Mouse (Mus musculus) limb, embryonic 12.5 days (tissue): ENCODE results near the gene Neurod6. TPM values are rescaled to one million over a fixed set of nuclear protein-coding genes. Genes with fewer than 3 reads are reported as not detected.
"Not testable (repeated sequence)": the region's sequence is repeated elsewhere in the genome, so short reads cannot be mapped to it uniquely, and the experiment has no call there.

Experiments
- ATAC-seq: fragments of 200-750 bp; cut with Nextera tagmentation; 2 replicates; pipeline ENCODE4 v1.8.0; 2017; ENCODE audit warnings: low read depth, moderate TSS enrichment; ENCODE audit not compliant: insufficient number of reproducible peaks, insufficient read depth, low FRiP score, low TSS enrichment
- H3K27ac ChIP-seq: fragments of 300-500 bp; sonication (generic); 2 replicates; pipeline ENCODE4 v1.5.1; 2016; ENCODE audit warnings: mild to moderate bottlenecking, moderate library complexity
- H3K27me3 ChIP-seq: fragments of 300-500 bp; sonication (generic); 2 replicates; pipeline ENCODE4 v1.6.1; 2016; ENCODE audit warnings: mild to moderate bottlenecking, moderate library complexity
- H3K36me3 ChIP-seq: fragments of 300-500 bp; sonication (generic); 2 replicates; pipeline ENCODE4 v1.6.1; 2016; ENCODE audit warnings: mild to moderate bottlenecking, moderate library complexity
- H3K4me1 ChIP-seq: fragments of 300-500 bp; sonication (generic); replicated peaks from 2 replicates; pipeline ENCODE4 v1.6.1; 2016
- H3K4me2 ChIP-seq: fragments of 300-500 bp; sonication (generic); 2 replicates; pipeline ENCODE4 v1.6.1; 2016; ENCODE audit warnings: mild to moderate bottlenecking, moderate library complexity
- H3K4me3 ChIP-seq: fragments of 300-500 bp; sonication (generic); replicated peaks from 2 replicates; pipeline ENCODE4 v1.5.1; 2016; ENCODE audit warnings: mild to moderate bottlenecking
- H3K9ac ChIP-seq: fragments of 300-500 bp; sonication (generic); replicated peaks from 2 replicates; pipeline ENCODE4 v1.6.1; 2016; ENCODE audit warnings: mild to moderate bottlenecking, moderate library complexity
- H3K9me3 ChIP-seq: fragments of 300-500 bp; sonication (generic); 2 replicates; pipeline ENCODE4 v1.6.1; 2016; ENCODE audit warnings: mild to moderate bottlenecking, moderate library complexity
- WGBS: fragments of 180-500 bp; shearing (Covaris S2); methylation state at CpG from one replicate; pipeline ENCODE4 v1.1.7; 2016; 5-methylcytosine and 5-hydroxymethylcytosine counted together
- polyA plus RNA-seq: library from polyadenylated mRNA; unstranded; fragments of >200 nt; fragmentation: Nextera tagmentation; extraction: Ambion mirVana; gene quantifications from 2 replicates; pipeline ENCODE4 v1.2.1, GENCODE M21; 2016

Gene Neurod6
- not detected in 2 replicates for polyA plus RNA-seq

DNA sequence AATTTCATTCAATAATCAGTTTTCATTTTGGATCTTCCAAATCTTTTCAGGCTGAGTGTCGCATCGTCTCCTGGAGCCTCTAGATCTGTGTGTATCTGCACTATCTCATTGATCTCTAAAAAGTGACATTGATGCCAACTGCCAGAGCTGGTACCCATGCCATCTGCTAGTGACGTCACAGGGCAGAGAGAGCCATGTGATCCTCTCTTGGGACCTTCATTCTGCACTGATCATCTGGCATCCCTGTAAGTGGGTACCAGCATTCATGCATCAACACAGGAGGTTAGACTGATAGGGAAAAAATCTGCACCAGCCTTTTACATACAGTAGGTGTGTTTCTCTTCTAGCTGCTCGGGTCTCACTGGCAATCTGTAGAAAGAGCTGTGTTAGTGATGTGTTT, at the start of gene Neurod6:
Gene Neurod6, minus strand, starts transcription at position 290 of the 400 bp plus-strand sequence.
- ATAC-seq, result no peak
- Histone ChIP-seq H3K4me3 (no peak within 1 kb of the TSS), H3K4me2 (no peak within 1 kb of the TSS), H3K9me3 (no peaks in the 10 kb centered on the region), H3K27me3 (peaks cover 24% of the 10 kb centered on the region), H3K36me3 (no peaks in the 10 kb centered on the region), H3K4me1 (peaks cover 18% of the 10 kb centered on the region), H3K9ac (no peak within 1 kb of the TSS), H3K27ac (no peak within 1 kb of the TSS)
- 79% methylated on average over 4 of the region's 4 CpGs for WGBS

DNA sequence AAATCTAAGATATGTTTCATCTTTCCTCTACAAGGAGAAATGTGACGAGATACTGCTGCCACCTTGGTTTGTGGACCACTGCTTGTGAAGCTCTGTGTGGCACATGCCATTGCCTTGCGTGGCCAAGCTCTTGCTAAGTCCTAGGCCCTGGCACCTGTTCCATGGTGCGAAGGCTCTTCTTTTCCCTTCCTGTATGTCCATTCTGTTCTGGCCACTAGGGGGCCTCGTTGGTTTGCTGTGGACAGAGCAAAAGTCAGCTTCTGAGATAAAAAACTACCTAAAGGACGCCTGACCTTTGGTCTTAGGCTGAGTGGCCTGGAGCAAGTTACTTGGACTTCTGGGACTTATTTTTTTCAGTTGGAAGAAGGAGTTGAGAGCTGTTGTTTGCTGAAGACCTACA, 36.1 kb upstream of the Neurod6 start:
- 37% methylated on average over 5 of the region's 5 CpGs for WGBS
- Histone ChIP-seq H3K27me3 (no peaks in the 10 kb centered on the region), H3K27ac (no peak overlapping the region), H3K4me2 (no peak overlapping the region), H3K9me3 (no peaks in the 10 kb centered on the region), H3K4me1 (no peaks in the 10 kb centered on the region), H3K36me3 (no peaks in the 10 kb centered on the region), H3K4me3 (no peak overlapping the region), H3K9ac (no peak overlapping the region)
- ATAC-seq, result no peak

DNA sequence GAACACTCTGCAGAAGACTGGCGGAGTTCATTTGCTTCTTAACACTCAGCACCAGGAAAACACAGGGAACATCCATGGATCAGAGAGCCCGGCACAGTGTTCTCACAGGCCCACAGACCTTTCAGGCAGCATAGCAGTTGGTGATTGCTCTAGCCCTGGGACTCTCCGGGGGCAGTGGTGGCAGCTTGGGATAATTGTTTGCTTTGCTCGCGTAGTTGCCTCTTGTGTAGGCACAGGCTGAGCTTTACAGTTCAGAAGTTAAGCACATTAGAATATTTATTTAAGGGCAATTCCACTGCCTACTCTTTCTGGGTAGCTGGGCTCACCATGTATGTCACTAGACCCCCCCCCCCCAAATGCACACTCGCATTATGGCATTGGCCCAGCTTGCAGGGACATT, 34.4 kb upstream of the Neurod6 start:
- Histone ChIP-seq H3K4me1 (no peaks in the 10 kb centered on the region), H3K9ac (no peak overlapping the region), H3K36me3 (no peaks in the 10 kb centered on the region), H3K9me3 (no peaks in the 10 kb centered on the region), H3K4me2 (no peak overlapping the region), H3K27me3 (no peaks in the 10 kb centered on the region), H3K4me3 (no peak overlapping the region), H3K27ac (no peak overlapping the region)
- WGBS, result 82% methylated on average over 6 of the region's 6 CpGs
- no peak for ATAC-seq

DNA sequence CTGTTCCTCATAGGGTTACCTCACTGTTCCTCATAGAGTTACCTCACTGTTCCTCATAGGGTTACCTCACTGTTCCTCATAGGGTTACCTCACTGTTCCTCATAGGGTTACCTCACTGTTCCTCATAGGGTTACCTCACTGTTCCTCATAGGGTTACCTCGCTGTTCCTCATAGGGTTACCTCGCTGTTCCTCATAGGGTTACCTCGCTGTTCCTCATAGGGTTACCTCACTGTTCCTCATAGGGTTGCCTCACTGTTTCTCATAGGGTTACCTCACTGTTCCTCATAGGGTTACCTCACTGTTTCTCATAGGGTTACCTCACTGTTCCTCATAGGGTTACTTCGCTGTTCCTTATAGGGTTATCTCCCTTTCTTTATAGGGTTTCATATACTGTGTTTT, 29.9 kb upstream of the Neurod6 start:
- not testable (repeated sequence) for H3K9me3 ChIP-seq

DNA sequence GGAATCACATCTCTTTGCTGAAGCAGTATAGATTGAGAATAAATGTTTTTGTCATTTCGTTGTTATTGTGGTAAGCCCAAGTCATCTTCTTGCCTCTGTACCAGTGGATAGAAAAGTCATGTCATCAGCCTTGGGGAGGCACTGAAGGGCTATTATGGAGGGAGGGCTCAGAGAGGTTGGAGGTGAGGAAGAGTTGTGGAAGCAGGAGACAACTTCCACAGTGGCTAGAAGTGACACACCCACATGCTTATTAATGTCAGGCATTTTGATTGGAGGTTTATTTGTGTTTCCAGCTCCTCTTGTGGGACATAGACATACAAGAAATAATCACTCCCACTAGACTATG, 23.7 kb upstream of the Neurod6 start:
- Histone ChIP-seq H3K36me3 (no peaks in the 10 kb centered on the region), H3K27ac (no peak overlapping the region), H3K4me3 (no peak overlapping the region), H3K4me1 (no peaks in the 10 kb centered on the region), H3K9ac (no peak overlapping the region), H3K27me3 (no peaks in the 10 kb centered on the region), H3K9me3 (no peaks in the 10 kb centered on the region), H3K4me2 (no peak overlapping the region)
- no peak for ATAC-seq
- 86% methylated on average over 1 of the region's 1 CpGs for WGBS

More for the DNA sequence above, 29.9 kb upstream of the Neurod6 start:
- H3K27ac ChIP-seq, H3K27me3 ChIP-seq, H3K4me3 ChIP-seq, H3K9ac ChIP-seq, H3K4me2 ChIP-seq, H3K4me1 ChIP-seq, ATAC-seq, H3K36me3 ChIP-seq: not testable (repeated sequence)
- WGBS, result 89% methylated on average over 4 of the region's 4 CpGs

DNA sequence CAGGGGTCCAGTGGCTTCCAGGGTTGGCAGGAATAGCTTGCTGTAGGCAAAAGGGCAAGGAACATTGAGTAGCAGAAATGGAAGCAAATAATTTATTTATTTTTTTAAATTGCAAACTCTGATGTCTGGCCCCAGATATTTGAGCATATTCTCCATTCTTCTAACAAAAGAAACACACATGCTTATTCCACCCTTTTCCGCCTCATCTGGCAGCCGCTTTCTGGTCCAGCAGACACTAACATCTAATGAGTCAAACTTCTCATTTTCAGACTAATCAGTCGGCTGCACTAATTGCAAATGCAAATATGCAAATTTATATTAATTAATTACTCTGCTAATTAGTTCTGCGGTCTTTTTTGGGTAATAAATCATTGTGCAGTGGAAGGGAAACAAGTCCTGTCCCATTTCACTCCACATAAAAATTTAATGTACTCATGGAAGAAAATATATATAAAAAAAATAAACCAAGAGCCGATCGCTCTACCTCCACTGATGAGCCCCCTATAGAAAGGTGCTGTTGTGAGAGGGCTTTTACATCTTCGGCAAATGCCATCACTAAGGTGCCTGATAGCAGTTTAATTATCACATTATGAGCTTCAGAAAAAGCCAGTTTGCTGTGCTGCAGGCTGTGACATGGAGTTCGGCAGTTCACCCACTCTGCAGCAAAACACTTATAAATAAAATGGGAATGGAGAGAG, 23.1 kb upstream of the Neurod6 start:
- no peaks in the 10 kb centered on the region for H3K9me3 ChIP-seq
- 87% methylated on average over 8 of the region's 8 CpGs for WGBS
- no peaks in the 10 kb centered on the region for H3K27me3 ChIP-seq
- H3K9ac ChIP-seq, result no peak overlapping the region
- no peak overlapping the region for H3K4me3 ChIP-seq
- H3K4me2 ChIP-seq, result no peak overlapping the region
- no peak overlapping the region for H3K27ac ChIP-seq
- no peaks in the 10 kb centered on the region for H3K4me1 ChIP-seq
- no peaks in the 10 kb centered on the region for H3K36me3 ChIP-seq
- ATAC-seq, result no peak

DNA sequence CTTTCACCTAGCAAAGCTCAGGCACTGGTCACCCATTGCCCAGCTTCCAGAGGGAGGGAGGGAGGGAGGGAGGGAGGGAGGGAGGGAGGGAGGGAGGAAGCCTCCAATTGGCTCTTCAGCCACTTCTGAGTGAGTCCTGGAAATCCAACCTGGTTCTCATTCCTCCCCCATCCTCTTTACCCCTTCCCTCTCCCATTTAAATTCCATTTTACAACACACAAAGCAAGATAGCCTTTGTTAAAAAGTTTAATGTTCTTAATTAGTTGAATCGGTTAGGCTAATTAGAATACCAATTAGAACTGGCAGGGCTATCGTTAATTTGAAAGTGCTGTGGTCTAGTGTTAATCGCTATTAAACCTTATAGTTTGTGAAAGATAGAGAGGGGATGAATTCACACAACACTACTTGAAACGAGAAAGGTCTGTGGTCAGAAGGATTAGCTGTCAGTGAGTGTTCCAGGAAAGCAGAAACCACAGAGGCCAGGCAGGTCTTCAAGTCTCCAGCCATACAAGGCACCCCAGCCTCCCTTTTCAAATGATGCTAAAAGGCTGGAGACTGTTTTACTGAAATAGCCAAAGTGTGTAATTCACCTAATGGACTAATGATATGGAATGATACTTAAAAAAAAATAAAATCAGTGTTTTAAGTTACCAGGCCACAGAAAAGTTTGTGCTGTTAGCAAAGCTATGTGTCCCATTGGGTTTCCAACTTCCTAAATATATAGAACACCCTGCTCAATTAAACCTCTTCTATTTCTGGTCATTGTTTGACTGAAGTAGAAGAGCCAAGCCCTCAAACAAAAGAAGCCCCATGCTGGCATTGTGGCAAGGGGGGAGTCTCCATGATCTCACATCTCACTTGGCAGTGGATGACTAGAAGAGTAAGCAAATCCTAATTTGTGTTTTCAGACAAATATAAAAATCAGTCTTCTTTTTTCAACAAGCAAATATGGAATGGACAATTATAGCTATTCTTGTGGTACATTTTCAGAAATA, 19.6 kb upstream of the Neurod6 start:
- no peak for ATAC-seq
- Histone ChIP-seq H3K36me3 (no peaks in the 10 kb centered on the region), H3K4me1 (no peaks in the 10 kb centered on the region), H3K9ac (no peak overlapping the region), H3K9me3 (no peaks in the 10 kb centered on the region), H3K27ac (no peak overlapping the region), H3K27me3 (no peaks in the 10 kb centered on the region), H3K4me3 (no peak overlapping the region), H3K4me2 (no peak overlapping the region)
- 34% methylated on average over 4 of the region's 4 CpGs for WGBS

DNA sequence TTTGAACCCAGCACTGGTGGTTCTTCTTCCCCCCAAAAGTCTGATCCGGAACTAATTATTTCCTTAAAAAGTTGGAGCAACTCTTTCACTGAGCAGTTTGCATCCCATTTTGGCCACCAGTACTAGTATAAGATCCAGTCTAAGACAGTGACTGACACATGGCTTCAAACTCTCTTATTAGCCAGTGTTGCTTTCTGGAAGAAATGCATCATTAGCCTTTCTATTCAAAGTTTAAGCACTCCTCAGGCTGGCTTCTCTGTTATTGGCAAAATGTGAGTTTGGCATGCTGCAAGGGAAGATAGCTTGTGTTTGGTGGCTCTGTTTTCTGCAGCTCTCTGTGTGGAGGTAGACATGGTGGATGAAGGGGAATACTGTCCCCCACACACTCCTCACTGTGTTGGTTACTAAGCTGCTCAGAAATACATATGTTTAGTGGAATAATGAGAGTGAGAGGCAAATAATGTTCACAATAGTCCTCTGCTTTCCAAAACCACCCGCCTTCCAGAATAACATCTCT, 9.0 kb upstream of the Neurod6 start:
- Histone ChIP-seq H3K27ac (no peak overlapping the region), H3K4me1 (no peaks in the 10 kb centered on the region), H3K9ac (no peak overlapping the region), H3K36me3 (no peaks in the 10 kb centered on the region), H3K4me3 (no peak overlapping the region), H3K9me3 (0 out of 2 replicates have a peak, but pooled peaks cover 3% of the 10 kb centered on the region), H3K4me2 (no peak overlapping the region), H3K27me3 (no peaks in the 10 kb centered on the region)
- no peak for ATAC-seq
- 87% methylated on average over 2 of the region's 2 CpGs for WGBS

DNA sequence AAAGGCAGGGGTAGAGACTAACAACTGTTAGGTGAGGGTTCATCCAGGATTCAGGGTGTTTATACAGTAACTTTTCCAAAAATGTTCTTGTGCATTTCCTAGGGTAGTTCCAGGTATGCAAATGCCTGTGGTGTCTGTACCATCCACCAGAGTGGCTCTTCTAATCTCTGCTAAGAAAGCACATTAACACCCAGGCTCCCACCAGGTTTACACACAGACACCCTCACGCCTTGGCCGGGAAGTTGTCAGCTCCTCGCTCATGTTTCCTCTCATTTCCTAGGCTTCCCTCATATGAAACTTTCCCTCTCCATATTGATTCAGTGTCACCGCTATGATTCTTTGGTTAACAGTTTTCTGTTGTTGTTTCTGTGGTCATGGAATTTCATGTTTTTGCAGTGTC, 2.4 kb upstream of the Neurod6 start:
- H3K4me1 ChIP-seq, result 0 out of 2 replicates have a peak, but pooled peaks cover 6% of the 10 kb centered on the region
- H3K36me3 ChIP-seq, result no peaks in the 10 kb centered on the region
- no peak for ATAC-seq
- no peak overlapping the region for H3K27ac ChIP-seq
- no peak overlapping the region for H3K4me3 ChIP-seq
- 61% methylated on average over 4 of the region's 4 CpGs for WGBS
- H3K9ac ChIP-seq, result no peak overlapping the region
- H3K27me3 ChIP-seq, result peaks cover 8% of the 10 kb centered on the region; the same call in 1 of the 2 replicates
- no peaks in the 10 kb centered on the region for H3K9me3 ChIP-seq
- no peak overlapping the region for H3K4me2 ChIP-seq

DNA sequence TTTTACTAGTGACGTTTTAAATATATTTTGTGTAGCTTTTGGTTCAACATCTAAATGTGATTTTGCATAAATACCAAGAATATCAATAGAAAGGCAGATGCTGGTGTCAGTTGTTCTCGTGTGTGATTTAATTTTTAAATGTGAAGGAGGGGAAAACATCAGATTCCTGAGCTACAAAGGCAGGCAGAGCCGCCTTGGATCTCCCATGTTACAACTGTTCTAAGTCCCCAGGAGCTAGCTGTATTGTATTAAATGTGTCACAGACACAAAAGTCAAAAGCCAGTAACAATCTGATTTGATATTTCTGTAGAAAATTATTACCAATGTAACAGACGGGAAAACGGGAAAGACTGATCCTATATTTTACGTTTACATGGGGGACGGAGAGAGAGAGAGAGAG, 1.8 kb upstream of the Neurod6 start:
- H3K4me3 ChIP-seq, result no peak overlapping the region
- H3K27ac ChIP-seq, result no peak overlapping the region
- H3K9ac ChIP-seq, result no peak overlapping the region
- H3K36me3 ChIP-seq, result no peaks in the 10 kb centered on the region
- WGBS, result 67% methylated on average over 7 of the region's 7 CpGs
- H3K9me3 ChIP-seq, result no peaks in the 10 kb centered on the region
- H3K4me1 ChIP-seq, result 0 out of 2 replicates have a peak, but pooled peaks cover 6% of the 10 kb centered on the region
- no peak overlapping the region for H3K4me2 ChIP-seq
- H3K27me3 ChIP-seq, result peaks cover 10% of the 10 kb centered on the region; the same call in 1 of the 2 replicates
- no peak for ATAC-seq

DNA sequence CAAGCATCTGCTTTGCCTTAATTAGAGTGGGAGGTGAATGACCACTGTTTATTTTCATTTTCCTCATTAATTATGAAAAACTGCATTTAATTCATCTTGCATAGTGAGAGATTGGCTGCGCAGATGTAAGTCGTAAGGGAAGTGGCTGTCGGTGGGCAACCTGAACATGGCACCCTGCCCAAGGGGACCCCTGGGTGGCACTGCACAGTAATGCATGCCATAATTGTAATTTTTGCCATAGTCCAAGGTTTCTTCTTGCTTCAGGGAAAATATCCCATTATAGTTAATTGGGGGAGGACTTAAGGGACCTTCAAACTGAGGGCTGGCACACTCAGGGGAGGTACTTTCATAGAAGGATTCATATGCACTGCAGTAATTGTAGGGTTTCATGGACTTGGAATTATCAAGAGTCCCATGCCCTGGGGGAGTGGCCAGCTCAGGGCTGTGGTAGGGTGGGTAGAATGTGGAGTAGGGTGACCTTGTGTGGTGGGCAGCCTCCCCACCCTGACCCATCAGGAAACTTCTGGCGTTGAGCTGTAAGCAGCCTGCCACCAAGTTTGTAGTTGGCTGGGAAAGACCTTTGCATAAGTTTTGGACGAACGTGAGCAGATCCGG, 2.4 kb downstream of the Neurod6 start:
- no peaks in the 10 kb centered on the region for H3K36me3 ChIP-seq
- H3K27me3 ChIP-seq, result peaks cover 31% of the 10 kb centered on the region
- no peak overlapping the region for H3K27ac ChIP-seq
- peaks cover 18% of the 10 kb centered on the region for H3K4me1 ChIP-seq
- H3K4me3 ChIP-seq, result no peak overlapping the region
- ATAC-seq, result 0 out of 2 replicates have a peak, but pooled peaks have one; percentile 13
- WGBS, result 85% methylated on average over 7 of the region's 7 CpGs
- no peak overlapping the region for H3K4me2 ChIP-seq
- no peaks in the 10 kb centered on the region for H3K9me3 ChIP-seq
- H3K9ac ChIP-seq, result no peak overlapping the region
